Mouse (Mus musculus): ENCODE results near the gene Recql.
A peak's percentile ranks its signal among the peaks of the same experiment; 100 is the strongest.

Gene Recql

DNA sequence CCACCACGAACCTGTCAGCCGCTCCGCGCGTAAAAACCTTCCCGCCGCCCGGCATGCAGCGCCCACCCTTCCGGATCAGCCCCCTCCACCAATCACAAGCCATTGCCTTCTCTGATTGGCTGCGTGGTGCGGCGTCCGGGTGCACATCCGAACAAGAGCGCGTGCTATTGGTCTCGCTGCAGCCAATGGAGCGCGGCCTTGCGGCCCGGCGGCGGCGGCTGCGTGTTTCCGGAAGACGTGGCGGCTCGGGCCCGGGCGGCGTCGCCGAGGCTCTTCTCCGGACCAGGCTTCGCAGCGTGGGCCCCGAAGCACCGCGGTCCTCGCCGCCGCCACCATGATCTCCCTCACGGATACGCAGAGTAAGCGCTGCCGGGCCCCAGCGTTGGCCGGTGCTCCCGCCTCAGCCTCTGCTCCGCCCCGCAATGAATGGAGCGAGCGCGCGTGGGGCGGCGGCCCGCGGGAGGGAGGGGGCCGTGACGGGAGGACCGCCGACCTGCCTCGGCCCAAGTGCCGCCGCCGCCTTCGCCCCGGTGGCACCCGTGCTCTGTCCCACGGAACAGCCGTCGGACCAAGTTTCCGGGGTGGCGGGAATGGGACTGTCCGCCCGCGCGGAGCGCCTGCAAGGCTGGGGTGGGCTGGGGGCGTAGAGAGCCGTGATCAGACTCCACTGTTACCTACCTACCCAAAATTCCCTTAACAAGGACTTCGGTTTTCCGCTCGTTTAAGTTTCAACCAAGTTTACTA is at the start of gene Recql, which contains the start of gene Golt1b:
Gene Recql, minus strand, starts transcription at position 77 of the 744 bp plus-strand sequence.
Gene Golt1b, plus strand, starts transcription at position 211 of the 744 bp plus-strand sequence.
- DNase-seq (ENCODE audit: low spot score), result peak; percentile 97

DNA sequence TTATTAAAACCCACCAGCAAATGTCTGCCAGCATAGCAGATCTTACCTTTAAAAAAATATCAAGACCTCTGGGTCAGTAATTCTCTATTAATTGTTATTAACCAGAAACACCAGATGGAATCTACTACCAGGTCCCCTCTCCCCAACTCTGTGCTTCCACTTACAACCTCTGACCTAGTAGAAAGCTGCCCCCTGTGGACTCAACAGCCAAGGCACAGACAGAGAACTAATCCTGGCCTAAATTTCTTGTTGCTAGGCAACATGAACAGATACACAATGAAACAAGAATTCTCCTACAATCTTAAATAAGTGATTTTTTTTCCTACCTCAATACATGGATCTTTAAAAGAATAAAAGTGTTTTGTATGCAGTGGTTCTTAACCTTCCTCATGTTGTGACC is 42.2 kb upstream of the Recql start:
- peak; percentile 36 for DNase-seq (ENCODE audit: low spot score)

DNA sequence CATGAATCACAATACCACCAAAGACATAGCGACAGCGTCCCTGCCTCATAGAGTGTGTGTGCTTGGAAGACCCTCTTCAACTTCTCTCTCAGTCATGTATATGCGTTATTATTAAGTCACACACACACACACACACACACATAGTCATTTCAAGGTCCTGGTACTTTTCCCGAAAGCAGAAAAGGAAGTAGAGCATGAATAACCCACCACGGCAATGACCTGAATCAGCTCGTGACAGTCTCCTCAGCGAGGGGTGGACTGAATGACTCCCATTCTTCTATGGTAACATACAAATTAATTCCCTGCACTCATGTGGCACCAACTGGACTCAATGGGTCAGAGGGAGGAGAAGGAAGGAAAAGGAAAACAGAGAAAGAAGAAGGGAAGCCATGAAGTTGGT is 38.1 kb upstream of the Recql start:
- no peak for DNase-seq (ENCODE audit: low spot score)

- peak; percentile 20 for DNase-seq (ENCODE audit: low spot score)
These were observed 27.7 kb upstream of the Recql start for GRCm38 (mm10) chr6:142414597-142414996.

DNA sequence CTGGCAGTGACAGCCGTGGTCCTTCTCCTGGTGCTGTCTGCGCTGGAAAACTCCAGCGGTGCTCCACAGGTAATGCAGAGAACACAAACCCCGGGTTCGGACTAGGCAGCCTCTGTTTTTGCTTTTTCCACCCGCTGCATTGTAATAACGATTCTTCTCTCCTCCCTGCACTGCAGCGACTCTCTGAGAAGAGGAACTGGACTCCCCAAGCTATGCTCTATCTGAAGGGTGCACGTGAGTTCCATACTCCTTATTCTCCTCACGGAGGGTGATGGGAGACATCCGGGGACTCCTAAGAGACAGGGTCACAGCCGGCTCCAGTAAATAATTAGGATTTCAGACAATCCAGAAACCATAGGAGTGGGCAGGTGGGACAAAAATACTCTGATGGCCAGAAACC is 27.0 kb upstream of the Recql start:
- peak; percentile 12 for DNase-seq (ENCODE audit: low spot score)

- peak; percentile 15 for DNase-seq (ENCODE audit: low spot score)
These were observed 26.1 kb upstream of the Recql start, which contains the start of gene Spx for GRCm38 (mm10) chr6:142412906-142413491. TSS of gene Spx (plus strand) at chr6:142413441.

DNA sequence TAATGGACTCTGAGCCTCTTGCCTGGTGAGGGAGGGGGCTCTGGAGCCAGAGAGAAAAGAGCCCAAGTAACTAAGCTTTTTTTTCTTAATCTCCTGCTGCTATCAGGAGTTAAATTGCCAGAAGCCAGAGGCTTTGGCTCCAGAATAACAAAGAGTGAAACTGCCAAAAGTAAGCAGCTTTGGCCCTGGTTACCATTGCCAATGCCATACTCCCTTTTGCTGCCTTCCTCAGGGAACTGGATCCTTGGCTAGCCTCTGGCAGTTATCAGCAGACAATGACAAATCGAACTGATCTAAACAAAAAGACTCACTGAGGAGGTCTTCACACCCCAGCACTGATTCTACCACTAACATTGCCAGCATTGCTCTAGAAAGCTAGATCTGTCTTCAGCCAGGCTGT is 24.3 kb upstream of the Recql start:
- no peak for DNase-seq (ENCODE audit: low spot score)

DNA sequence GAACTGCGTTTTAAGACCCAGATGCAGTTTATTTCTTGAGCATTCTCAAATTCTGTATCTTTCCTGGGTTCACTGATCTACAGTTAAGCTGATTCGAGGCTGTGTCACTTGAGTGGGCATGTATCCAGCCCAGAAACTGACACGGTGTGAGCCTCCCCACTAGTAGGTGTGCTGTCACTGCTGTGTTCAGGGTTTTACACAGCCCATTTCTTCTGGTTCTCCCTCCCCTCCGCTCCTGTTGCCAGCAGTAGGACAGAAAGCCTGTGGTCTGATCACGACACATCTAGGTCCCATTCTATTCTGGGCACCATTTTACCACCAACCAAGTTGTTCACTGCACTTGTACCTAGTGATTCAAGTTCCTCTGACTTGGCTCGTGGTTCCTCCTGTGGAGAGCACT is 8.9 kb upstream of the Recql start:
- no peak for DNase-seq (ENCODE audit: low spot score)

DNA sequence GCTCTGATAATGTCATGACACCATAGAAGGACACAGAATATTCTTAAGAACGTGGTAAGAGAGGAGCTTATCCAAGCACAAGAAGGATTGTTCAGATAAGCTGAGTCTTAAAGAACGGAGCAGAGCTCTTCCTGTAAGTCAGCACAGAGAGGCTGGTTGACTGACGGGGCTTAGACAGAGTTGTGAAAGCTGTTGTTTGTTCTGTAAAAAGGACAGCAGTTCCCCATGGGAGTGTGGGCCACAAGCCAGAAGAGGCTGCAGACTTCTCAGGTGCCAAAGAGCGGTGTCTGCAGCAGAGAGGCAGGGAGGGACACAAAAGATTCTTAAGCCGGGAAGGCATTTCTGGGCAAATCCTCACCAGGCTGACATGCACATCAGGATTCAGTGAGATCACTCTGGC is 7.8 kb upstream of the Recql start:
- DNase-seq (ENCODE audit: low spot score), result no peak

GRCm38 (mm10) chr6:142392312-142392711 is 5.4 kb upstream of the Recql start:
- no peak for DNase-seq (ENCODE audit: low spot score)

- DNase-seq (ENCODE audit: low spot score), result no peak
These were observed 2.2 kb upstream of the Recql start for GRCm38 (mm10) chr6:142389101-142389500.

DNA sequence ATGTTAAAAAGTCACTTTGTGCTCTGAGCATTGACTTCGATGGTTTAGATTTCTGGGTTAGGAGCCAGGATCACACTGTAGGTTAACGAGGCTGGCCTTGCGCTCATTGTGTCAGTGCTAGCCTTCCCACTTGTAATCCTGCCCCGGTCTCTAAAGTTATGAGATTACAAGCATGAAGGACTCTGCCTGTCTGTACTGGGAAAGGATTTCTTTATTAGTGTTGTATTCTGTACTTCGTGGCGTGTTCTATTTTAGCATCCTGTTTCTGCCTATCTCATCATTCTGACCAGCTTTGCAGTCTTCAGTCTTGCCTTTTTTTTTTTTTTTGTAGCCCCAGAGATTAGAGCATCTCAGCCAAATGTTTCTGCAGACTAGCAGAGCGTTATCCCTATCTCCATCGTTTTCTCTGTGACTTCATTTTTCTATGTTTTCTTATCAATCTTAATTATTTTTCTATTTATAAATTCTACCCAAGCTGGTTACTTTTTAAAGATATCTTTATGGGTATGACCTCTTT is 926 bp upstream of the Recql start:
- peak; percentile 44 for DNase-seq (ENCODE audit: low spot score)

DNA sequence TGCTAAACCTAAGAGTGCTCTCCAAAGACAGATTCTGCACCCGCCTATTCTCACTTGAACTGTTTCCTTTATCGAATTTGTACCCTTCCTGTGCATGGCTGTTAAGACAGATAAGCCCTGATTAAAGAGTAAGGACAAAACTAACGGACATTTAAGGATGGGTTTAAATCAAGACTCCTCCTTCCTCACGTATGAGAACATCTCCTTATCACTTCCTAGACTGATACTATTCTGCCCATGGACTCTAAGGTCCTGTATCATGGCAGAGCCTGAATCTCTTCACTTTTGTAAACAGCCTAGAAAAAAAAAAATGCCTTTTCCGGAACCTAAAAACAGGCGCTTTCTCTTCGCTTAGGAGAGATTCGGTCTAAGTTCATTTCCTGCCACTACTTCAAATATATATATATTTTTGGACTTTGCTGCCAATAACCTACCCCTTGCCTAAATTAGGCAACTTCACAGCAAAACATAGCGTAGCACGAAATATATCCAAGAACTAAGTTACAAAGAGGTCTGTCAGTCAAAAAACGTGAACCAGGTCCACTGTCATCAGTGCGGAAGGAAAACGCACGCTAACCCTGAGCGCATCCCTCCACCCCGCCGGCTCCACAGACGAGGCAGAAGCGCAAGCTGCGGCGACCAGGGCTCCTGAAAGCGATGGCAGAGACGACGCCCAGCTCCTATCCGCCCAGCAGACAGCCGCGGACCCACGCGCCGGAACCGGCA is 439 bp downstream of the Recql start:
- DNase-seq (ENCODE audit: low spot score), result no peak

- no peak for DNase-seq (ENCODE audit: low spot score)
These were observed 2.4 kb downstream of the Recql start for GRCm38 (mm10) chr6:142384521-142384920.

DNA sequence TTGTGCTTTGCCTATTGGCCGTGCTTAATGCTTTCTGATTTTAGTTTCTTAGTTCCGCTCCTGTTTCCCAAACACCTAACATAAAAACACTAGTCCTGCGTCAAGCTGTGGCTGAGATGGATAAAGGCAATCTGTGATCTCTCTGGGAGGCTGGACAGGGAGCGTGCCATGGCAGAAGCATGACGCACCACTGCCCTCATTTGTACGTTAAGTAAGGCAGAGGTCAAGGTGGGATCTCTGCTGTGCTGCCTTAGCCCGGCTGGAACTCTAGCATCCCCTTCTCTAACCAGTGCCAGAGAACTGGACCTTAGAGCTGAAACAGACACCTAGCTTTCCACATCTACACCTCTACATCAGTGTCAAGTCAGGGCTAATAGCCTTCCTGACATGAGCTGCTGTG is 5.3 kb downstream of the Recql start:
- no peak for DNase-seq (ENCODE audit: low spot score)

GRCm38 (mm10) chr6:142379961-142380360 is 6.9 kb downstream of the Recql start:
- no peak for DNase-seq (ENCODE audit: low spot score)

DNA sequence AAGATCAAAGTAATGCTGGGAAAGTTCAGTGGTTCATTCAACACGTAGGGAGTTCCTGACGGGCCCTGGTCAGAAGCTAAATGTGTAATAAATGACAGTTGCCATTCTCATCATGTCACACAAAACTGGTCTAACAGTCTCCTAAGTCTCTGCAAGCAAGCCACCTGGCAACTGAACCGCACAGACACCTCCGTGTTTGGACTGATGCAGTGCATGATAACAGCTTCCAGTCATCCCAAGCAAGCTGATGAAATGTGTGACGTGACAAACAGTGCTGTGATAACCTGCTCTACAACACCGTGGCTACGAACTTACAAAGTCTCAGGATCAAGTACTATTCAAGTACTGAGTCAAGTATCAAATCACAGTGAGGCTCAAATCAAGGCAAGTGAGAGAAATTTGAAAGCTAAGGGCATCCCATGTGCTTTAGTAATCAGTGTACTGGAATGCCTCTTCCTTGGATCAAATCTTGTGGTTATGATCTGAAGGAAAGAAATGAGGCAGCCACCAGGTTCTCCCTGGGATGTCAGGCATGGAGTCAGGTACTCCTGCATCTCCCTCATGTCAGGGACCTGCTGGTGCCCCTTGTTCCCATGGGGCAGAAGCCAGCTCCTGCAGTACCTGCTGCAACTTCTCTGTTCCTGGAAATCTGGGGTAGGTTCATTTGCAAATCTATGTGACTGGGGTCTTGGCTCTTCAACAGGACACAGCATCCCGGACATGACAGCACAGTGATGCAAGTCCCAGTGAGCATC is 8.1 kb downstream of the Recql start:
- no peak for DNase-seq (ENCODE audit: low spot score)

GRCm38 (mm10) chr6:142377081-142377480 is 9.8 kb downstream of the Recql start:
- DNase-seq (ENCODE audit: low spot score), result no peak

DNA sequence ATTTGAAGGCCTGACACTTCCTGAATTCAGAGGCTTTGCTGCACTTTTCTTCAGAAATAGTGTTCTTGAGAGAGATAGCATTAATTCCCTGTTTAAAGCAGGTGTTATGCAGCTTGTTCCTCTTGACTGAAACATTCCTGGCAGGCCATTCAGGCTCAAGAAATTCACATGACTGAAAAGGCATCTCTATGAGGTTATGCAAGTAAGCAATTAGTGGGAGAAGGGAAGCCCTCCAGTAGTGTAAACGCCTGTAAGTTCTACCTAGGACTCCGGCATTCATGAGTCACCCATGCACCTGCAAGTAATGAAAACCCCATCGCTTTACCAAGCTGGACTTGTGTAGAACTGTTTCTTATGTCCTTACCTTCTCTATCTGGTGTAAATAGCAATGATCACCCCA is 17.3 kb downstream of the Recql start:
- no peak for DNase-seq (ENCODE audit: low spot score)

DNA sequence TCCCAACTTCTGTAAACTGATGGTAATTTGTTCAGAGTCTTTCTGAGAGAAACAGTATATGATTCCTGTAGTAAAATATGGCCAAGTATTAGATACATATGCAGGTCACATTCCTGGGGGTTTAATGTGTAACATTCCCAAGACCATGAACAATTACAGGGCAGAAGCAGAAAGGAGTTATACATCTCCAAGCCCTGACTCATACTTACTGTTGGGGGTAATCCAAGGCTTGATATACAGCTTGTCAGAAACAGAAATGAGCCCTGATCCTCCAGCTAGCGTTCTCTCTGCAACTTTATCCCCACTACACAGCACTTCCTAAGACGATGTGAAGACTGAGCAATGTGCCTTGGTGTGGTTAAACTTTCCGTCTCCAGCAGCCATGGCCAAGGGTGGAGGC is 19.3 kb downstream of the Recql start:
- no peak for DNase-seq (ENCODE audit: low spot score)

- no peak for DNase-seq (ENCODE audit: low spot score)
These were observed 20.3 kb downstream of the Recql start for GRCm38 (mm10) chr6:142366473-142367018.
